Mouse (Mus musculus) testis, postnatal 10 days (tissue): Measurements from ENCODE around the gene Crebrf.
A peak's percentile ranks its signal among the peaks of the same experiment; 100 is the strongest.

ENCODE experiments used
- DNase-seq: peaks from one replicate; pipeline ENCODE4 v3.0.0; 2021; ENCODE audit warnings: low spot score

The Crebrf gene

GRCm38 (mm10) chr17:26826131-26826530 lies 110.7 kb downstream of the Crebrf start:
- peak; percentile 30 for DNase-seq
